Mouse (Mus musculus): ENCODE data around the gene Olfr281.

- TF ChIP-seq CTCF (IDR thresholded peaks at IDR 0.05; ENCODE audit: low read depth, low read length) = no peak
- no peak for TF ChIP-seq POLR2A (IDR thresholded peaks at IDR 0.05; ENCODE audit: borderline replicate concordance, low read depth, low read length)
These were observed 31.8 kb downstream of the Olfr281 start for GRCm38 (mm10) chr15:98483907-98484886.
